Mouse (Mus musculus) midbrain, embryonic 13.5 days (tissue): ENCODE measurements around the gene Adprhl1. TPM values are rescaled to one million over a fixed set of nuclear protein-coding genes. Genes with fewer than 3 reads are reported as not detected.

Source experiments
- ATAC-seq: fragments of 200-750 bp; cut with Nextera tagmentation; 2 replicates; pipeline ENCODE4 v1.8.0; 2017; ENCODE audit warnings: mild to moderate bottlenecking, moderate TSS enrichment, moderate library complexity
- H3K27ac ChIP-seq: fragments of 300-500 bp; sonication (generic); 2 replicates; pipeline ENCODE4 v1.5.1; 2015; ENCODE audit warnings: inconsistent platforms, mild to moderate bottlenecking, moderate library complexity
- H3K27me3 ChIP-seq: fragments of 300-500 bp; sonication (generic); 2 replicates; pipeline ENCODE4 v1.6.1; 2015; ENCODE audit warnings: mild to moderate bottlenecking, inconsistent platforms
- H3K36me3 ChIP-seq: fragments of 300-500 bp; sonication (generic); 2 replicates; pipeline ENCODE4 v1.6.1; 2015; ENCODE audit warnings: mild to moderate bottlenecking, inconsistent platforms
- H3K4me1 ChIP-seq: fragments of 300-500 bp; sonication (generic); replicated peaks from 2 replicates; pipeline ENCODE4 v1.6.1; 2015; ENCODE audit warnings: inconsistent platforms
- H3K4me2 ChIP-seq: fragments of 300-500 bp; sonication (generic); replicated peaks from 2 replicates; pipeline ENCODE4 v1.6.1; 2015; ENCODE audit warnings: moderate library complexity, mild to moderate bottlenecking, inconsistent platforms
- H3K4me3 ChIP-seq: fragments of 300-500 bp; sonication (generic); replicated peaks from 2 replicates; pipeline ENCODE4 v1.5.1; 2015; ENCODE audit warnings: mild to moderate bottlenecking, inconsistent platforms
- H3K9ac ChIP-seq: fragments of 300-500 bp; sonication (generic); replicated peaks from 2 replicates; pipeline ENCODE4 v1.6.1; 2015; ENCODE audit warnings: mild to moderate bottlenecking, inconsistent platforms
- H3K9me3 ChIP-seq: fragments of 300-500 bp; sonication (generic); 2 replicates; pipeline ENCODE4 v1.6.1; 2016; ENCODE audit warnings: mild to moderate bottlenecking, inconsistent platforms
- WGBS: fragments of 180-500 bp; shearing (Covaris S2); methylation state at CpG from one replicate; pipeline ENCODE4 v1.1.7; 2015; 5-methylcytosine and 5-hydroxymethylcytosine counted together
- polyA plus RNA-seq: library from polyadenylated mRNA; unstranded; fragments of >200 nt; fragmentation: Nextera tagmentation; extraction: Ambion mirVana; gene quantifications from 2 replicates; pipeline ENCODE4 v1.2.1, GENCODE M21; 2015

Adprhl1 gene
- polyA plus RNA-seq, 1 experiment from 2014 or later = 0.23 TPM

- Histone ChIP-seq H3K4me3 (no peak overlapping the region), H3K9me3 (no peaks in the 10 kb centered on the region), H3K9ac (no peak overlapping the region), H3K36me3 (peaks cover 50% of the 10 kb centered on the region), H3K4me2 (no peak overlapping the region), H3K27me3 (no peaks in the 10 kb centered on the region), H3K27ac (no peak overlapping the region), H3K4me1 (no peaks in the 10 kb centered on the region)
- 74% methylated on average over 3 of the region's 3 CpGs for WGBS
- ATAC-seq = no peak
Observed at GRCm38 (mm10) chr8:13263376-13263775, 9.4 kb upstream of the Adprhl1 start.

- Histone ChIP-seq H3K27me3 (no peaks in the 10 kb centered on the region), H3K27ac (no peak overlapping the region), H3K4me1 (no peaks in the 10 kb centered on the region), H3K4me3 (no peak overlapping the region), H3K36me3 (peaks cover 33% of the 10 kb centered on the region), H3K4me2 (no peak overlapping the region), H3K9ac (no peak overlapping the region), H3K9me3 (no peaks in the 10 kb centered on the region)
- no peak for ATAC-seq
- WGBS = 85% methylated on average over 5 of the region's 5 CpGs
Observed at GRCm38 (mm10) chr8:13253413-13253812, 549 bp downstream of the Adprhl1 start.

GRCm38 (mm10) chr8:13252837-13253236 lies 1.1 kb downstream of the Adprhl1 start:
- no peaks in the 10 kb centered on the region for H3K4me1 ChIP-seq
- H3K36me3 ChIP-seq = peaks cover 28% of the 10 kb centered on the region
- WGBS = 90% methylated on average over 13 of the region's 13 CpGs
- no peaks in the 10 kb centered on the region for H3K27me3 ChIP-seq
- H3K27ac ChIP-seq = no peak overlapping the region
- ATAC-seq = no peak
- no peak overlapping the region for H3K9ac ChIP-seq
- no peaks in the 10 kb centered on the region for H3K9me3 ChIP-seq
- H3K4me2 ChIP-seq = no peak overlapping the region
- no peak overlapping the region for H3K4me3 ChIP-seq

GRCm38 (mm10) chr8:13244343-13244880 lies 9.6 kb downstream of the Adprhl1 start:
- H3K9ac ChIP-seq = no peak overlapping the region
- no peaks in the 10 kb centered on the region for H3K4me1 ChIP-seq
- H3K36me3 ChIP-seq = no peaks in the 10 kb centered on the region
- WGBS = 88% methylated on average over 11 of the region's 11 CpGs
- no peaks in the 10 kb centered on the region for H3K27me3 ChIP-seq
- H3K4me3 ChIP-seq = no peak overlapping the region
- H3K27ac ChIP-seq = no peak overlapping the region
- no peak overlapping the region for H3K4me2 ChIP-seq
- no peak for ATAC-seq
- H3K9me3 ChIP-seq = no peaks in the 10 kb centered on the region

GRCm38 (mm10) chr8:13242985-13243870 lies 10.7 kb downstream of the Adprhl1 start:
- 84% methylated on average over 10 of the region's 10 CpGs for WGBS
- no peak overlapping the region for H3K4me3 ChIP-seq
- H3K27me3 ChIP-seq = no peaks in the 10 kb centered on the region
- H3K27ac ChIP-seq = no peak overlapping the region
- H3K9me3 ChIP-seq = no peaks in the 10 kb centered on the region
- no peak for ATAC-seq
- H3K4me2 ChIP-seq = no peak overlapping the region
- H3K9ac ChIP-seq = no peak overlapping the region
- H3K4me1 ChIP-seq = no peaks in the 10 kb centered on the region
- no peaks in the 10 kb centered on the region for H3K36me3 ChIP-seq

- 84% methylated on average over 7 of the region's 7 CpGs for WGBS
- no peaks in the 10 kb centered on the region for H3K36me3 ChIP-seq
- H3K9ac ChIP-seq = no peak overlapping the region
- H3K27me3 ChIP-seq = no peaks in the 10 kb centered on the region
- H3K27ac ChIP-seq = no peak overlapping the region
- no peak overlapping the region for H3K4me2 ChIP-seq
- no peaks in the 10 kb centered on the region for H3K9me3 ChIP-seq
- ATAC-seq = no peak
- no peak overlapping the region for H3K4me3 ChIP-seq
- no peaks in the 10 kb centered on the region for H3K4me1 ChIP-seq
Observed at GRCm38 (mm10) chr8:13240691-13241090, 13.3 kb downstream of the Adprhl1 start.

GRCm38 (mm10) chr8:13240055-13240454 lies 13.9 kb downstream of the Adprhl1 start:
- 90% methylated on average over 9 of the region's 9 CpGs for WGBS

GRCm38 (mm10) chr8:13234803-13235202 lies 19.2 kb downstream of the Adprhl1 start:
- H3K27me3 ChIP-seq = no peaks in the 10 kb centered on the region
- no peak for ATAC-seq
- H3K9me3 ChIP-seq = no peaks in the 10 kb centered on the region
- H3K36me3 ChIP-seq = no peaks in the 10 kb centered on the region
- 88% methylated on average over 13 of the region's 13 CpGs for WGBS
- H3K9ac ChIP-seq = no peak overlapping the region
- H3K4me2 ChIP-seq = no peak overlapping the region
- no peaks in the 10 kb centered on the region for H3K4me1 ChIP-seq
- no peak overlapping the region for H3K4me3 ChIP-seq
- H3K27ac ChIP-seq = no peak overlapping the region

More at GRCm38 (mm10) chr8:13240055-13240454, 13.9 kb downstream of the Adprhl1 start:
- no peak overlapping the region for H3K4me3 ChIP-seq
- H3K9me3 ChIP-seq = no peaks in the 10 kb centered on the region
- H3K36me3 ChIP-seq = no peaks in the 10 kb centered on the region
- H3K27ac ChIP-seq = no peak overlapping the region
- no peak overlapping the region for H3K9ac ChIP-seq
- no peak overlapping the region for H3K4me2 ChIP-seq
- H3K27me3 ChIP-seq = no peaks in the 10 kb centered on the region
- no peaks in the 10 kb centered on the region for H3K4me1 ChIP-seq
- ATAC-seq = no peak

GRCm38 (mm10) chr8:13230471-13230870 lies 23.5 kb downstream of the Adprhl1 start:
- no peaks in the 10 kb centered on the region for H3K36me3 ChIP-seq
- no peak overlapping the region for H3K4me2 ChIP-seq
- ATAC-seq = no peak
- 94% methylated on average over 4 of the region's 4 CpGs for WGBS
- no peak overlapping the region for H3K9ac ChIP-seq
- no peak overlapping the region for H3K27ac ChIP-seq
- H3K9me3 ChIP-seq = no peaks in the 10 kb centered on the region
- H3K27me3 ChIP-seq = no peaks in the 10 kb centered on the region
- peaks cover 12% of the 10 kb centered on the region for H3K4me1 ChIP-seq
- H3K4me3 ChIP-seq = no peak overlapping the region

GRCm38 (mm10) chr8:13229802-13230201 lies 24.2 kb downstream of the Adprhl1 start:
- no peak overlapping the region for H3K4me2 ChIP-seq
- no peak overlapping the region for H3K4me3 ChIP-seq
- no peak overlapping the region for H3K27ac ChIP-seq
- 92% methylated on average over 12 of the region's 12 CpGs for WGBS
- H3K36me3 ChIP-seq = no peaks in the 10 kb centered on the region
- H3K9me3 ChIP-seq = no peaks in the 10 kb centered on the region
- H3K27me3 ChIP-seq = no peaks in the 10 kb centered on the region
- ATAC-seq = no peak
- H3K4me1 ChIP-seq = peaks cover 12% of the 10 kb centered on the region
- H3K9ac ChIP-seq = no peak overlapping the region

GRCm38 (mm10) chr8:13228923-13229610 lies 24.9 kb downstream of the Adprhl1 start:
- Histone ChIP-seq H3K4me1 (peaks cover 12% of the 10 kb centered on the region), H3K36me3 (no peaks in the 10 kb centered on the region), H3K4me2 (no peak overlapping the region), H3K9ac (no peak overlapping the region), H3K4me3 (no peak overlapping the region), H3K27ac (no peak overlapping the region), H3K27me3 (no peaks in the 10 kb centered on the region), H3K9me3 (no peaks in the 10 kb centered on the region)
- 69% methylated on average over 9 of the region's 9 CpGs for WGBS
- ATAC-seq = no peak

- no peaks in the 10 kb centered on the region for H3K27me3 ChIP-seq
- H3K27ac ChIP-seq = no peak overlapping the region
- 69% methylated on average over 3 of the region's 3 CpGs for WGBS
- ATAC-seq = no peak
- no peak overlapping the region for H3K9ac ChIP-seq
- no peak overlapping the region for H3K4me3 ChIP-seq
- no peaks in the 10 kb centered on the region for H3K9me3 ChIP-seq
- H3K4me2 ChIP-seq = no peak overlapping the region
- no peaks in the 10 kb centered on the region for H3K36me3 ChIP-seq
- H3K4me1 ChIP-seq = peaks cover 12% of the 10 kb centered on the region
Observed at GRCm38 (mm10) chr8:13227184-13227583, 26.8 kb downstream of the Adprhl1 start.
